Mouse (Mus musculus) kidney, adult 2 months (tissue): ENCODE results near the gene Eif2ak1. TPM values are rescaled to one million over a fixed set of nuclear protein-coding genes. Genes with fewer than 3 reads are reported as not detected.

Experiments
- DNase-seq: peaks from one replicate; pipeline ENCODE4 v3.0.0; 2021
- H3K27ac ChIP-seq: fragments of 200-500 bp; 2 replicates; pipeline ENCODE4 v1.5.1; 2012; ENCODE audit warnings: low read depth, low read length, control low read depth, inconsistent platforms; ENCODE audit not compliant: insufficient read depth
- H3K27me3 ChIP-seq: fragments of 200-500 bp; replicated peaks from 2 replicates; pipeline ENCODE4 v1.6.1; 2012; ENCODE audit warnings: mild to moderate bottlenecking, moderate library complexity, low read length, inconsistent platforms; ENCODE audit not compliant: control insufficient read depth, insufficient read depth
- H3K36me3 ChIP-seq: fragments of 200-500 bp; 2 replicates; pipeline ENCODE4 v1.6.1; 2012; ENCODE audit warnings: mild to moderate bottlenecking, moderate library complexity, low read length, inconsistent platforms; ENCODE audit not compliant: control insufficient read depth, insufficient read depth
- H3K4me1 ChIP-seq: fragments of 200-500 bp; 2 replicates; pipeline ENCODE4 v1.6.1; 2011; ENCODE audit warnings: low read length; ENCODE audit not compliant: control insufficient read depth, insufficient read depth
- H3K4me3 ChIP-seq: fragments of 200-500 bp; 2 replicates; pipeline ENCODE4 v1.5.1; 2011; ENCODE audit warnings: mild to moderate bottlenecking, low read depth, low read length, control low read depth; ENCODE audit not compliant: insufficient read depth
- CTCF ChIP-seq: fragments of 200-500 bp; conservative IDR thresholded peaks from 2 replicates; pipeline ENCODE4 v1.5.1; 2011; ENCODE audit warnings: low read depth, mild to moderate bottlenecking, control low read depth, low read length, moderate library complexity, mixed read lengths; ENCODE audit not compliant: insufficient read depth, insufficient read length
- POLR2A ChIP-seq: fragments of 200-500 bp; IDR thresholded peaks from one replicate; pipeline ENCODE4 v1.6.1; 2011; ENCODE audit warnings: low read depth, low read length, control low read depth
- WGBS: fragments of 180-500 bp; shearing (Covaris S2); methylation state at CpG from one replicate; pipeline ENCODE4 v1.1.7; 2018; 5-methylcytosine and 5-hydroxymethylcytosine counted together
- polyA plus RNA-seq: library from polyadenylated mRNA; depleted of rRNA; stranded (reverse); fragments of >200 nt; gene quantifications from 2 replicates; pipeline ENCODE4 v1.2.3, GENCODE M21; 2012

Gene Eif2ak1
- polyA plus RNA-seq, 1 experiment, result 29.9 TPM

DNA sequence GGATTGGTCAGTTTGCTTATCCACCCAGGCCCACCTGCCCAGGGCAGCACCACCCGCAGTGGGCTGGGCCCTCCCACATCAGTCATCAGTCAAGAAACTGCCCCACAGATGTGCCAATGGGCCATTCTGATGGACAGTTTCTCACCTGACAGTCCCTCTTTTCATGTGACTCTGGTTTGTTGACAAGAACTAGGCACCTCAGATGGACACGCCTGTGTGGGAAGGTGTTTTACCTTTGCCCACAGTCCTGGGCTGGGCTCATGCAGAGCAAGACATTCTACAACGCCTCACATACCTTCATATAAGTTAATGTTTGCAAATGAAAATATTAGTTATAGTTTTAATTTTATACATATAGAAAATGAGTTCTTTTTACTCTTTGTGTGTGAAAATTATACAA, 100.5 kb downstream of the Eif2ak1 start:
- DNase-seq, result no peak
- Histone ChIP-seq H3K27ac (no peak overlapping the region), H3K36me3 (peaks cover 2% of the 10 kb centered on the region), H3K4me3 (no peak overlapping the region), H3K4me1 (no peaks in the 10 kb centered on the region), H3K27me3 (no peaks in the 10 kb centered on the region)
- TF ChIP-seq POLR2A, result no peak
- TF ChIP-seq CTCF, result no peak
- 94% methylated on average over 3 of the region's 3 CpGs for WGBS

- peaks cover 2% of the 10 kb centered on the region for H3K36me3 ChIP-seq
- TF ChIP-seq POLR2A, result no peak
- no peak for TF ChIP-seq CTCF
- H3K27me3 ChIP-seq, result no peaks in the 10 kb centered on the region
- H3K27ac ChIP-seq, result no peak overlapping the region
- no peaks in the 10 kb centered on the region for H3K4me1 ChIP-seq
- H3K4me3 ChIP-seq, result no peak overlapping the region
- no peak for DNase-seq
- WGBS, result 89% methylated on average over 6 of the region's 6 CpGs
Observed at GRCm38 (mm10) chr5:143924781-143925452, 107.3 kb downstream of the Eif2ak1 start.

GRCm38 (mm10) chr5:143927875-143928274, 110.3 kb downstream of the Eif2ak1 start, which contains the start of gene Gm42421:
Gm42421 (plus strand) TSS chr5:143928175.
- H3K4me3 ChIP-seq, result no peak within 1 kb of the TSS
- TF ChIP-seq CTCF, result no peak
- TF ChIP-seq POLR2A, result no peak
- DNase-seq, result no peak
- WGBS, result 93% methylated on average over 8 of the region's 8 CpGs
- H3K27ac ChIP-seq, result no peak within 1 kb of the TSS
- no peaks in the 10 kb centered on the region for H3K4me1 ChIP-seq
- no peaks in the 10 kb centered on the region for H3K27me3 ChIP-seq
- no peaks in the 10 kb centered on the region; the same call in 1 of the 2 replicates for H3K36me3 ChIP-seq

GRCm38 (mm10) chr5:143929291-143929690, 111.7 kb downstream of the Eif2ak1 start:
- WGBS, result 93% methylated on average over 4 of the region's 4 CpGs
- H3K4me3 ChIP-seq, result no peak overlapping the region
- no peaks in the 10 kb centered on the region for H3K4me1 ChIP-seq
- TF ChIP-seq POLR2A, result no peak
- no peak for TF ChIP-seq CTCF
- no peaks in the 10 kb centered on the region for H3K27me3 ChIP-seq
- no peak overlapping the region for H3K27ac ChIP-seq
- DNase-seq, result no peak
- H3K36me3 ChIP-seq, result no peaks in the 10 kb centered on the region; the same call in 1 of the 2 replicates

GRCm38 (mm10) chr5:143930656-143931055, 113.1 kb downstream of the Eif2ak1 start:
- Histone ChIP-seq H3K4me3 (no peak overlapping the region), H3K36me3 (no peaks in the 10 kb centered on the region; the same call in 1 of the 2 replicates), H3K4me1 (no peaks in the 10 kb centered on the region), H3K27ac (no peak overlapping the region), H3K27me3 (no peaks in the 10 kb centered on the region)
- no peak for DNase-seq
- WGBS, result 94% methylated on average over 12 of the region's 12 CpGs
- TF ChIP-seq CTCF, result no peak
- no peak for TF ChIP-seq POLR2A

DNA sequence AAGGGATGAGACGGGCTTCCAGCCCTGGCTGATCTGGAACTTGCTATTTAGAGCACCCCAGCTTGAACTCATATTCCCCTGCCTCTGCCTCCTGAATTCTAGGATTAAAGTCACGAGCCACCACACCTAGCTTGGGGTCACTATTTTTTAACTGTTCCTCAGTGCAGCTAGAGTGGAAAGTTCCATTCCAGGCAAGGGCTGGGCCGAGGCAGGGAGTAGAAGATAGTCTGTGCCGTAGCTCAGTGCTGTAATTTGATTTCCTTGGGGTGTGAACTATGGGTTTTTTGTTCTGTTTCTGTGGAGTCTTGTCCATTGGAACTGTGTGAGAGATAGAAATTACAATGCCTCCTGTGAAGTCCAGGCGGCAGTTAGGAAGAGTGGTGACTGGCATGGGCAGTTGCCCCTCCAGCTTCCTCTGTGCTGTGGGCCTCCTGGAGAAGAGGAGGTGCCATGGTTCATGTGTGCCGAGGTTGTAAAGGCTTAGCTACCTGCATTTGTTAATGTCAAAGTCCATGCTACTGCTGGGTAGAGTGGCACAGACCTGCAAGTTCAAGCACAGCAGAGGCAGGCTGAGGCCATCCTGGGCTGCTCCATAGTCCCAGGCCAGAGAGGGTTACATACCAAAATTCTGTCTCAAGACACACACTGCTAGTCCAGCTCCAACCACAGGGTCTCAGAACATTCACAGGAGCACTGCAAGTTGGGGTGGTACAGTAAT, 114.4 kb downstream of the Eif2ak1 start:
- TF ChIP-seq CTCF (no peak), POLR2A (no peak)
- no peaks in the 10 kb centered on the region for H3K4me1 ChIP-seq
- DNase-seq, result no peak
- H3K27me3 ChIP-seq, result no peaks in the 10 kb centered on the region
- no peak overlapping the region for H3K4me3 ChIP-seq
- no peaks in the 10 kb centered on the region; the same call in 1 of the 2 replicates for H3K36me3 ChIP-seq
- H3K27ac ChIP-seq, result no peak overlapping the region
- WGBS, result 83% methylated on average over 6 of the region's 6 CpGs

DNA sequence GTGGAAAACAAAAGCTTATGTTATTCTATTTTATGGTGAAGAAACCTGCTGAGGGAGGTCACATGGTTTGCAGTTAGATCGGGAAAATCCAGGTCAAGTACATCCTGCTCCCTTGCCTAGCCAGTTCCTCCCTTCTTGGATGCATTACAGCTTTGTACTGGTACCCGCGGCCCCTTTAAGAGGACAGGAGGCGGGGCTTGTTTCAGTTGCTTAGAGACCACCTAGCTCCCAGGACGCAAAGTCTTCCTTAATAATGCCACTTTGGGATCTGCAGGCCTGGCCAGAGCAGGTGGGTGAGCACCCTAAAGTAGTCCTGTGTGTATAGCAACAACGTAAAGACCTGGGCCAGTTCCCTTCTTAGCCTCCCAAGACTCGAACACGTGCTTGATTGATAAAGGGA, 115.2 kb downstream of the Eif2ak1 start, which contains the start of gene Rsph10b:
Rsph10b (plus strand) TSS at position 205 of the 400 bp plus-strand sequence.
- Histone ChIP-seq H3K36me3 (no peaks in the 10 kb centered on the region; the same call in 1 of the 2 replicates), H3K4me1 (no peaks in the 10 kb centered on the region), H3K4me3 (no peak within 1 kb of the TSS), H3K27me3 (no peaks in the 10 kb centered on the region), H3K27ac (no peak within 1 kb of the TSS)
- TF ChIP-seq CTCF (no peak), POLR2A (no peak)
- 26% methylated on average over 8 of the region's 8 CpGs for WGBS
- peak; percentile 3 for DNase-seq
